Comparison of ENCODE assay signal across 8 mouse cellular contexts in genomic region chr3:96221640-96222038, GRCm38 (mm10). TPM values are rescaled to one million over a fixed set of nuclear protein-coding genes. Genes with fewer than 3 reads are reported as not detected.
DNase-seq lines count a peak whose midpoint lies in the region; TF ChIP-seq lines count a peak whose summit lies in the region.

No protein-coding gene starts in this region.

- H3K79me2 ChIP-seq in macrophage (ENCODE audit: inconsistent target), result peaks cover 46% of the 10 kb centered on the region

- no peaks in the 10 kb centered on the region for H3K36me3 ChIP-seq in hindbrain, embryonic 10.5 days
- H3K36me3 ChIP-seq in macrophage (ENCODE audit: inconsistent target), result no peaks in the 10 kb centered on the region

- WGBS in hindbrain, embryonic 10.5 days, result 19% methylated on average over 9 of the region's 9 CpGs
- WGBS in macrophage (ENCODE audit: missing documents), result 10% methylated on average over 9 of the region's 9 CpGs

- peaks cover 3% of the 10 kb centered on the region; the same call in 1 of the 2 replicates for H3K4me1 ChIP-seq in cortical plate, adult 2 months (ENCODE audit: control insufficient read depth, insufficient read depth, low read length)
- peaks cover 62% of the 10 kb centered on the region for H3K4me1 ChIP-seq in hindbrain, embryonic 10.5 days (replicated peaks)

- no peak for DNase-seq in layer of hippocampus, adult 2 months (ENCODE audit: low spot score in 2 of 2)
- DNase-seq in layer of hippocampus, postnatal 36 days, result no peak
- peak; percentile 19 for DNase-seq in hindbrain, embryonic 10.5 days (ENCODE audit: low spot score)
- peak; percentile 47 to 52 for DNase-seq in thymus, postnatal 36 days
- DNase-seq in urinary bladder, postnatal 36 days (ENCODE audit: low spot score in 2 of 2), result no peak
- no peak for DNase-seq in lung, postnatal 25 days (ENCODE audit: low spot score)

- H3K27me3 ChIP-seq in hindbrain, embryonic 10.5 days (ENCODE audit: insufficient read depth, poor library complexity, severe bottlenecking), result no peaks in the 10 kb centered on the region

- no peaks in the 10 kb centered on the region for H3K9me3 ChIP-seq in hindbrain, embryonic 10.5 days

- no peak for TF ChIP-seq CTCF in layer of hippocampus, adult 2 months (conservative IDR thresholded peaks at IDR 0.05)
- no peak for TF ChIP-seq CTCF in cortical plate, adult 2 months (IDR thresholded peaks at IDR 0.05; ENCODE audit: extremely low read depth, insufficient read depth, low read length)

- no peak for TF ChIP-seq POLR2A in cortical plate, adult 2 months (IDR thresholded peaks at IDR 0.05; ENCODE audit: extremely low read depth, insufficient read depth, low read length)

- H3K4me3 ChIP-seq in layer of hippocampus, adult 2 months, result peak overlapping the region; percentile 90
- peak overlapping the region; percentile 69 for H3K4me3 ChIP-seq in cortical plate, adult 2 months (ENCODE audit: insufficient read depth, low read length)
- peak overlapping the region; percentile 68 for H3K4me3 ChIP-seq in hindbrain, embryonic 10.5 days
- peak overlapping the region; percentile 58 for H3K4me3 ChIP-seq in macrophage (ENCODE audit: inconsistent target)

- H3K27ac ChIP-seq in layer of hippocampus, adult 2 months, result peak overlapping the region; percentile 100
- H3K27ac ChIP-seq in cortical plate, adult 2 months (ENCODE audit: insufficient read depth, low read length), result peak overlapping the region; percentile 85
- H3K27ac ChIP-seq in hindbrain, embryonic 10.5 days, result peak overlapping the region; percentile 97
- peak overlapping the region; percentile 92 for H3K27ac ChIP-seq in macrophage

RNA-seq across cellular contexts. Expression of gene Hist2h2be, which starts 0.7 kb away (rescaled TPM):
- 1 to 10 TPM; 7.6 to 7.9 TPM for total RNA-seq in layer of hippocampus, adult 2 months (2021)
- 1 to 10 TPM; 6.9 to 7.1 TPM for total RNA-seq in layer of hippocampus, postnatal 36 days (2021)
- 7.7 TPM in 2 replicates for polyA plus RNA-seq in cortical plate, adult 2 months (2012; rRNA removed)
- 6.0 and 8.7 TPM in 2 replicates for polyA plus RNA-seq in hindbrain, embryonic 10.5 days (2016; fragmentation: Nextera tagmentation; extraction: Ambion mirVana)
- total RNA-seq in macrophage (2018; cell fraction: chromatin; rRNA removed), result 10 to 100 TPM in 6 of 26 experiments, 1 to 10 TPM in 14, under 1 TPM in 5, not detected in 1; 0.31 to 20.2 (median 2.9) TPM
- total RNA-seq in macrophage (2018; cell fraction: cytosol; rRNA removed), result 10 to 100 TPM in 2 of 26 experiments, 1 to 10 TPM in 24; 4.6 to 10.5 (median 6.7) TPM
- total RNA-seq in macrophage (2018; cell fraction: nucleus; rRNA removed), result 10 to 100 TPM in 9 of 26 experiments, 1 to 10 TPM in 16, under 1 TPM in 1; 0.82 to 40.9 (median 7.9) TPM
- 5.7 to 13.3 TPM (median 6.8 TPM) in 3 replicates for polyA plus RNA-seq in macrophage (2018)

RNA-seq across cellular contexts. Expression of gene Hist2h2ac, which starts 1.0 kb away (rescaled TPM):
- 10 to 100 TPM; 21.9 to 28.0 TPM for total RNA-seq in layer of hippocampus, adult 2 months (2021)
- 10 to 100 TPM; 20.0 to 22.5 TPM for total RNA-seq in layer of hippocampus, postnatal 36 days (2021)
- 1.9 and 4.6 TPM in 2 replicates for polyA plus RNA-seq in cortical plate, adult 2 months (2012; rRNA removed)
- 7.6 and 12.0 TPM in 2 replicates for polyA plus RNA-seq in hindbrain, embryonic 10.5 days (2016; fragmentation: Nextera tagmentation; extraction: Ambion mirVana)
- 100 to 1,000 TPM in 3 of 26 experiments, 10 to 100 TPM in 22, 1 to 10 TPM in 1; 8.5 to 162 (median 33.3) TPM for total RNA-seq in macrophage (2018; cell fraction: chromatin; rRNA removed)
- total RNA-seq in macrophage (2018; cell fraction: cytosol; rRNA removed), result 100 to 1,000 TPM in 1 of 26 experiments, 10 to 100 TPM in 24, 1 to 10 TPM in 1; 8.8 to 103 (median 28.1) TPM
- total RNA-seq in macrophage (2018; cell fraction: nucleus; rRNA removed), result 100 to 1,000 TPM in 4 of 26 experiments, 10 to 100 TPM in 20, 1 to 10 TPM in 2; 7.5 to 119 (median 24.2) TPM
- polyA plus RNA-seq in macrophage (2018), result not detected in 3 replicates

RNA-seq across cellular contexts. Expression of gene Hist2h2ab, which starts 2.0 kb away (rescaled TPM):
- 10 to 100 TPM in 1 of 2 experiments, 1 to 10 TPM in 1; 9.3 to 12.7 TPM for total RNA-seq in layer of hippocampus, adult 2 months (2021)
- total RNA-seq in layer of hippocampus, postnatal 36 days (2021), result 1 to 10 TPM; 7.2 to 8.2 TPM
- 1.3 and 2.7 TPM in 2 replicates for polyA plus RNA-seq in cortical plate, adult 2 months (2012; rRNA removed)
- not detected in 2 replicates for polyA plus RNA-seq in hindbrain, embryonic 10.5 days (2016; fragmentation: Nextera tagmentation; extraction: Ambion mirVana)
- 1 to 10 TPM in 10 of 26 experiments, not detected in 16; 3.3 to 9.5 (median 4.8) TPM for total RNA-seq in macrophage (2018; cell fraction: chromatin; rRNA removed)
- total RNA-seq in macrophage (2018; cell fraction: cytosol; rRNA removed), result 1 to 10 TPM in 22 of 26 experiments, under 1 TPM in 3, not detected in 1; 0.75 to 6.4 (median 2.1) TPM
- 1 to 10 TPM in 16 of 26 experiments, not detected in 10; 2.0 to 9.6 (median 4.5) TPM for total RNA-seq in macrophage (2018; cell fraction: nucleus; rRNA removed)
- polyA plus RNA-seq in macrophage (2018), result not detected in 3 replicates

RNA-seq across cellular contexts. Expression of gene Bola1, which starts 2.1 kb away (rescaled TPM):
- 10 to 100 TPM; 16.2 to 16.7 TPM for total RNA-seq in layer of hippocampus, adult 2 months (2021)
- total RNA-seq in layer of hippocampus, postnatal 36 days (2021), result 10 to 100 TPM; 15.3 to 18.2 TPM
- polyA plus RNA-seq in cortical plate, adult 2 months (2012; rRNA removed), result 29.4 and 29.9 TPM in 2 replicates
- 89.6 and 90.3 TPM in 2 replicates for polyA plus RNA-seq in hindbrain, embryonic 10.5 days (2016; fragmentation: Nextera tagmentation; extraction: Ambion mirVana)
- 1 to 10 TPM in 9 of 26 experiments, not detected in 17; 1.0 to 4.6 (median 3.0) TPM for total RNA-seq in macrophage (2018; cell fraction: chromatin; rRNA removed)
- 10 to 100 TPM in 21 of 26 experiments, 1 to 10 TPM in 5; 7.3 to 20.6 (median 13.0) TPM for total RNA-seq in macrophage (2018; cell fraction: cytosol; rRNA removed)
- 1 to 10 TPM in 21 of 26 experiments, under 1 TPM in 1, not detected in 4; 0.85 to 9.4 (median 2.4) TPM for total RNA-seq in macrophage (2018; cell fraction: nucleus; rRNA removed)
- polyA plus RNA-seq in macrophage (2018), result 5.3 to 18.4 TPM (median 17.6 TPM) in 3 replicates

RNA-seq across cellular contexts. Expression of gene Hist2h3c2, which starts 17.3 kb away (rescaled TPM):
- 10 to 100 TPM; 11.4 to 12.3 TPM for total RNA-seq in layer of hippocampus, adult 2 months (2021)
- 10 to 100 TPM; 13.1 to 13.4 TPM for total RNA-seq in layer of hippocampus, postnatal 36 days (2021)
- 9.2 and 10.1 TPM in 2 replicates for polyA plus RNA-seq in cortical plate, adult 2 months (2012; rRNA removed)
- polyA plus RNA-seq in hindbrain, embryonic 10.5 days (2016; fragmentation: Nextera tagmentation; extraction: Ambion mirVana), result 7.9 and 8.4 TPM in 2 replicates
- 10 to 100 TPM in 1 of 26 experiments, 1 to 10 TPM in 17, not detected in 8; 1.0 to 20.9 (median 3.0) TPM for total RNA-seq in macrophage (2018; cell fraction: chromatin; rRNA removed)
- total RNA-seq in macrophage (2018; cell fraction: cytosol; rRNA removed), result 10 to 100 TPM in 12 of 26 experiments, 1 to 10 TPM in 14; 4.0 to 26.3 (median 8.5) TPM
- 10 to 100 TPM in 3 of 26 experiments, 1 to 10 TPM in 20, under 1 TPM in 2, not detected in 1; 0.63 to 20.6 (median 3.2) TPM for total RNA-seq in macrophage (2018; cell fraction: nucleus; rRNA removed)
- polyA plus RNA-seq in macrophage (2018), result 2.4 to 4.9 TPM (median 3.8 TPM) in 3 replicates

Comparison
In these comparisons a context has a peak if more than half of its experiments do, and no peak if none do; other contexts are left out.
1. DNase-seq: peak in hindbrain, embryonic 10.5 days (single experiment) and thymus, postnatal 36 days (2 of 2); none in layer of hippocampus, adult 2 months (0 of 2), layer of hippocampus, postnatal 36 days (0 of 2), urinary bladder, postnatal 36 days (0 of 2) and lung, postnatal 25 days (single experiment).
2. Peak in every context shown above with its lines, with median percentiles within 50 percentile points of each other: H3K27ac ChIP-seq and H3K4me3 ChIP-seq.